Mouse (Mus musculus): ENCODE measurements around the gene Qrfp.

DNA sequence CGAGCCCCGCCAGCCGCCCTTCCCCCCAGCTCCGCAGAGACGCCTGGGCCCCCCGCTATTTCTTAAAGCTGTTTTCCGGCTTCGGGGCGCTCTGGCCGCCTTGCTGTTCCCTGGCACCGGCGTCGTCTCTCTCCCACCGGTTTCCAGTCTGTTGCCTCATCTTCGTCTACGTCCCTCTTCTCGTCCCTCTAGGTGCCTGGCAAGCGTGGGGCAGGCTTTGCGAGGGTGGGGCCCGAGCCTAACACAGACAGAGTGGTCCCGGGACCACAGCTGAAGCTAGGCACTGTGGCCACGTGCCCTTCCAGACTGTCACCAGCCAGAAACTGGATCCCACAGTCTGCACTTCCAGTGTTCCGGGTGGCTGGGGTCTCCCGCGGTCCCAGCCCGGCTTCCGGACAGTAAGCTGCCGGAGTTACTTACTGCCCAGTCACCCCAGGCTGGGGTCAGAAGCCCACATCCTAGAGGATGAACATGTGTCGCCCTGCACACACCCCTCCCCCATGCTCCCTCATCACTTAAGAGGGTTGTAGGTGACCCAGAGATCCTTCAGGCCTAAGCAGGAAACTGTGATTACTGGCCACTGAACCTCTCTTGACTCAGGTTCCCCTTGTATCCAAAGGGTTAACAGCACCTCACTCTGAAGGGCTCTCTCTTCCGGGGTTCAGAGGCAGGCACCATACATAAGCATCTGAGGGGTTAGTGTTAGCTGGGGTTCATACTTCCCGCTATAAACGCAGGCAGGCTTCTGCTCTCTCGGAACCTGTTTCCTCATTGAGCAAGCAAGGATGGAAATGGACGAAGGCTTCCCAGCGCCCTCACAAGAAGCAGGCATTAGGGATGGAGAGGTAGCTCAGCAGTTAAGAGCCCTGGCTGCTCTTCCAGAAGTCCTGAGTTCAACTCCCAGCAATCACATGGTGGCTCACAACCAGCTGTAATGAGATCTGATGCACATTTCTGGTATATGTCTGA lies 36.6 kb upstream of the Qrfp start:
- TF ChIP-seq POLR2A (IDR thresholded peaks at IDR 0.05; ENCODE audit: low read depth, low read length): no peak
- no peak for TF ChIP-seq CTCF (conservative IDR thresholded peaks at IDR 0.05; ENCODE audit: insufficient read depth, insufficient read length, low read depth, low read length)
